Mouse (Mus musculus): ENCODE measurements around the gene Zfp12. TPM values are rescaled to one million over a fixed set of nuclear protein-coding genes. Genes with fewer than 3 reads are reported as not detected.
A peak's percentile ranks its signal among the peaks of the same experiment; 100 is the strongest.
"Not testable (repeated sequence)": the region's sequence is repeated elsewhere in the genome, so short reads cannot be mapped to it uniquely, and the experiment has no call there.

The Zfp12 gene
- polyA plus RNA-seq (2014; fragmentation: Nextera tagmentation; extraction: Ambion mirVana) = 22.0 and 25.9 TPM in 2 replicates

DNA sequence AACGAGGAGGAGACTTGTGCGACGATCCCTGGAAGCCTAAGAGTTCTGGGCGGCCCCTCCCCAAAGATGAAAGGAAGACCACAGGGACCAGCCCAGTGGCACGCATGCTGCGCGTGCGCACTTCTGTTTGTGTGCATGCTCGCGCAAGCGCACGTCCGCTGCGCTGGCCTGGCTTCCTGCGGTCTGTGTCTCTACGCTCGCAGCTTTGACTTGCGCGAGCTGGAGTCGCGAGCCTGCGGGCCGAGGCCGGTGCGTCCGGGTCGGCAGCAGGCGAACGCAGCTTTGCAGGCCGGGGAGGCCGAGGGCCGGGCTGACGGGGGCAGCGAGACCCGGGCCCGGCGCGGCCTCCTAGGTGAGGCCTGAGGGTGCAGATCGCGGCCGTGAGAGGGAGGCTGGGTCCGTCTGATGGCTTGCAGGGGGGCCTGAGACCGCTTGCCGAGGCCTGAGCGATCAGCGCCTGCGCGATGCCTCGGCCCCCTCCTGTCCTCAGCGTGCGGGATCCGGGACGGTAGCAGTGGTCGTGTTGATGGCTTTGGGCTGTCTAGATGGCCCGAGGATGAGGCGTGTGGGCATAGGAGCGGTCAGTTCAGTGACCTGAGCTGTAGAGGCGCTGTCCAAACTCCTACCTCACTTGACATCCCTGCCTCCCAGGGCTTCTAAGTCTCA is at the start of gene Zfp12:
Gene Zfp12, plus strand, starts transcription at position 136 of the 666 bp plus-strand sequence.
- no peaks in the 10 kb centered on the region for H3K9me3 ChIP-seq (ENCODE audit: control insufficient read depth, low read length)

DNA sequence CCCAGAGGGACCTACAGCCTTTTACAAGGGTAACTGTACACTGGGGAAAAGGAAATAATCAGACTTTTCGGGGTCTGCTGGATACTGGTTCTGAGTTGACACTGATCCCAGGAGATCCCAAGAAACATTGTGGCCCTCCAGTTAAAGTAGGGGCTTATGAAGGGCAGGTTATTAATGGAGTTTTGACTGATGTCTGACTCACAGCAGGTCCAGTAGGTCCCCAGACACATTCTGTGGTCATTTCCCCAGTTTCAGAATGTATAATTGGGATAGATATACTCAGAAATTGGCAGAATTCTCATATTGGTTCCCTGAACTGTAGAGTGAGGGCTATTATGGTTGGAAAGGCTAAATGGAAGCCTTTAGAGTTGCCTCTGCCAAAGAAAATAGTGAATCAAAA is 46.9 kb upstream of the Zfp12 start:
- H3K4me3 ChIP-seq (ENCODE audit: low read depth, low read length); ATAC-seq (ENCODE audit: low FRiP score); H3K4me1 ChIP-seq (ENCODE audit: control insufficient read depth, insufficient read depth, low read length); DNase-seq (ENCODE audit: low spot score, missing footprints); H3K9ac ChIP-seq (ENCODE audit: low read length); H3K36me3 ChIP-seq (ENCODE audit: control insufficient read depth, insufficient read depth, low read length); H3K9me3 ChIP-seq (ENCODE audit: control insufficient read depth, low read length); H3K4me2 ChIP-seq; H3K27me3 ChIP-seq (ENCODE audit: control insufficient read depth, insufficient read depth, low read length); H3K27ac ChIP-seq (ENCODE audit: low read depth, low read length): not testable (repeated sequence)
- WGBS = no CpG with 5 or more reads among the region's 1 CpGs

More for the DNA sequence above, at the start of gene Zfp12:
- DNase-seq (ENCODE audit: low spot score, missing footprints) = peak; percentile 99
- WGBS = 0% methylated on average over 58 of the region's 58 CpGs
- Histone ChIP-seq H3K4me3 (ENCODE audit: low read depth, low read length) (peak within 1 kb of the TSS; percentile 87), H3K4me1 (ENCODE audit: control insufficient read depth, insufficient read depth, low read length) (peaks cover 14% of the 10 kb centered on the region), H3K27ac (ENCODE audit: low read depth, low read length) (peak within 1 kb of the TSS; percentile 96), H3K4me2 (peak within 1 kb of the TSS; percentile 86), H3K27me3 (ENCODE audit: control insufficient read depth, insufficient read depth, low read length) (no peaks in the 10 kb centered on the region), H3K9ac (ENCODE audit: low read length) (peak within 1 kb of the TSS; percentile 96), H3K36me3 (ENCODE audit: control insufficient read depth, insufficient read depth, low read length) (peaks cover 7% of the 10 kb centered on the region)
- peak; percentile 97 for ATAC-seq (ENCODE audit: low FRiP score)

DNA sequence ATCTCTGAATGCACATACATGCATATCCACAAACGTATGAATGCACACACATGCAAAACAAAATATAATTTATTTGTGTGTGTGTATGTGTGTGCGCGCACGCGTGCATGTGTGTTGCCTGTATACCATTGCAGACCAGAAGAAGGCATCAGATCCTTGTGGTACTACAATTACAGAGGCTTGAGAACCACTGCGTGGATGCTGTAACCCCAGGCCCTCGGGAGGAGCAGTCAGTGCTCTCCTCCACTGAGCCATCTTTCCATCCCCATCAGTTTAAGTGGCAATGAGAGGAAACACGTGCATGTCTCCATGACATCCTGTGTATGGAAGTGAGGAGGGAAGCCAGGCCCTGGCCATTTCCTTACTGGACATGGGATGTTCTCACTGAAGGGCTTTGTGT is 42.2 kb upstream of the Zfp12 start:
- 90% methylated on average over 8 of the region's 8 CpGs for WGBS
- H3K36me3 ChIP-seq (ENCODE audit: control insufficient read depth, insufficient read depth, low read length) = no peaks in the 10 kb centered on the region
- DNase-seq (ENCODE audit: low spot score, missing footprints) = no peak
- no peaks in the 10 kb centered on the region for H3K4me1 ChIP-seq (ENCODE audit: control insufficient read depth, insufficient read depth, low read length)
- no peak for ATAC-seq (ENCODE audit: low FRiP score)
- no peaks in the 10 kb centered on the region for H3K27me3 ChIP-seq (ENCODE audit: control insufficient read depth, insufficient read depth, low read length)
- H3K27ac ChIP-seq (ENCODE audit: low read depth, low read length) = no peak overlapping the region
- H3K9me3 ChIP-seq (ENCODE audit: control insufficient read depth, low read length) = no peaks in the 10 kb centered on the region
- H3K4me2 ChIP-seq = no peak overlapping the region
- H3K4me3 ChIP-seq (ENCODE audit: low read depth, low read length) = no peak overlapping the region
- no peak overlapping the region for H3K9ac ChIP-seq (ENCODE audit: low read length)

DNA sequence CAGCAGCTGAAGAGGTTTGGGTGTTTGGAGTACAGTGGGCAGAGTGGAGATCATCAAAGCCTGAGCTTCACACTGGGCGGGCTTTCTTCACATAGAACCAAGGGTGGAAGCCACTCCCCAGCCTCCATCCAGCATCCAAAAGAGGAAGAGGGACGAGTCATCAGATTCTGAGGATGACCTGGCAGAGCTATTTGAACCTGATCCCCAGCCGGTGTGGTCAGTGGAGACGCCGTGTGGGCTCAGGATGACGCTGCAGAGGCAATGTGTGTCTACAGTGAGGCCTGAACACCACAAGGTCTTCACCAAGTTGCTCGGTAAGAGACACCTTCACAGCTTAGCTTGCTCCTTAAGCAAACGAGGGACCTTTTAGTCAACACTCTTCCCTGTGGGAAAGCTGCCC is 40.2 kb upstream of the Zfp12 start:
- not testable (repeated sequence) for H3K9ac ChIP-seq (ENCODE audit: low read length); H3K27ac ChIP-seq (ENCODE audit: low read depth, low read length); ATAC-seq (ENCODE audit: low FRiP score); H3K4me3 ChIP-seq (ENCODE audit: low read depth, low read length); H3K4me2 ChIP-seq; H3K27me3 ChIP-seq (ENCODE audit: control insufficient read depth, insufficient read depth, low read length); H3K9me3 ChIP-seq (ENCODE audit: control insufficient read depth, low read length); H3K36me3 ChIP-seq (ENCODE audit: control insufficient read depth, insufficient read depth, low read length); DNase-seq (ENCODE audit: low spot score, missing footprints); H3K4me1 ChIP-seq (ENCODE audit: control insufficient read depth, insufficient read depth, low read length)
- WGBS = 78% methylated on average over 8 of the region's 8 CpGs

DNA sequence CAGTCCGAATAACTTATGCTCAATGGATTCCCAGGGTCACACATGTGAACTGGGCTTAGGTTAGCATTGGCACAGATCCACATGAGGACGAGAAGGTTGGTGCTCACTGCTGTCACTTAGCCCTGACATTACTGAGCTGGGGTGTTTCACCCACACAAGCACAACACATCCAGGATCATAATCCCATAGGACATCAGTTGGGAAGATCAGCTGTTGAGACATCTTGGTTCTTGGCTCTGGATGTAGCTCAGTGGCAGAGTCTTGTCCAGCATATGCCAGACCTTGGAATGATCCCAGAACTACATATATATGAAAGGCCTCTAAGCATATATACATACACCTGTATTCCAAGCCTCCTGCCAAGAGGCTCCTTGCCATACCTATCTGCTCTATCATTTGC is 39.8 kb upstream of the Zfp12 start:
- Histone ChIP-seq H3K4me2 (no peak overlapping the region), H3K9me3 (ENCODE audit: control insufficient read depth, low read length) (no peaks in the 10 kb centered on the region), H3K27ac (ENCODE audit: low read depth, low read length) (no peak overlapping the region), H3K36me3 (ENCODE audit: control insufficient read depth, insufficient read depth, low read length) (no peaks in the 10 kb centered on the region), H3K4me3 (ENCODE audit: low read depth, low read length) (no peak overlapping the region), H3K4me1 (ENCODE audit: control insufficient read depth, insufficient read depth, low read length) (no peaks in the 10 kb centered on the region), H3K27me3 (ENCODE audit: control insufficient read depth, insufficient read depth, low read length) (no peaks in the 10 kb centered on the region), H3K9ac (ENCODE audit: low read length) (no peak overlapping the region)
- DNase-seq (ENCODE audit: low spot score, missing footprints) (no peak), ATAC-seq (ENCODE audit: low FRiP score) (no peak)
- WGBS = 77% methylated on average over 2 of the region's 2 CpGs

DNA sequence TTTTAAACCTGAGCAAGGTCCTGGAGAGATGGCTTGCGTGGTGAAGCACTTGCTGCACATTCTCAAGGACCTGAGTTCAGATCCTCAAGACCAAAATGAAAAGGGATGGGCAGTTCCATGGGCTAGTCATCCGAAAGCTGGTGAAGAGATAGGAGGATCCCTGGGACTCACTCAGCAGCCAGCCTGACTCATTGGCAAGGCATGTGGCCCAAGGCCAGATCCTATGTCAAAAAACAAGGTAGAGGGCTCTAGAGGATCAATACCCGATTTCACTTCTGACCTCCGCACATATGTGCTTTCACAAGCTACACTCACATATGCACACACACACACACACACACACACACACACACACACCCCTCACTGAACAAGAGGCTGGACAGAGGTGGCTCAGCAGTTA is 38.5 kb upstream of the Zfp12 start:
- no peak for DNase-seq (ENCODE audit: low spot score, missing footprints)
- 91% methylated on average over 4 of the region's 4 CpGs for WGBS
- Histone ChIP-seq H3K4me1 (ENCODE audit: control insufficient read depth, insufficient read depth, low read length) (no peaks in the 10 kb centered on the region), H3K27me3 (ENCODE audit: control insufficient read depth, insufficient read depth, low read length) (no peaks in the 10 kb centered on the region), H3K36me3 (ENCODE audit: control insufficient read depth, insufficient read depth, low read length) (no peaks in the 10 kb centered on the region), H3K27ac (ENCODE audit: low read depth, low read length) (no peak overlapping the region), H3K4me3 (ENCODE audit: low read depth, low read length) (no peak overlapping the region), H3K9ac (ENCODE audit: low read length) (no peak overlapping the region), H3K9me3 (ENCODE audit: control insufficient read depth, low read length) (no peaks in the 10 kb centered on the region), H3K4me2 (no peak overlapping the region)
- ATAC-seq (ENCODE audit: low FRiP score) = no peak

DNA sequence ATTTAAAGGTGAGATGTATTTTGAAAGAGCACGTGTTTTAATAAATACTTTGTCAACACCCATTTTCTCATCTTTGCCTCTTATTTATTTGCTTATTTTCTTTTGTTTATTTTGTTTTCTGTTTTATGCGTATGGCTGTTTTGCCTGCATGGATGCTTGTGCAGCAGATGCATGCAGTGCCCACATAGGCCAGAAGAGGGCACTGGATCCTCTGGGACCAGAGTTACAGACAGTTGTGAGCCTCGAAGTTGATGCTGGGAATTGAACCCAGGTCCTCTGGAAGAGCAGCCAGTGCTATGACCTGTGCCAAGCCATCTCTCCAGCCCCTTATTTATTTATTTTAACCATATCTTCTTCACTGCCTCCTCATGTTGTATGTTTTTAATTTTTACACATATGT is 29.9 kb upstream of the Zfp12 start:
- no peaks in the 10 kb centered on the region for H3K36me3 ChIP-seq (ENCODE audit: control insufficient read depth, insufficient read depth, low read length)
- DNase-seq (ENCODE audit: low spot score, missing footprints) (no peak), ATAC-seq (ENCODE audit: low FRiP score) (no peak)
- WGBS = 72% methylated on average over 3 of the region's 3 CpGs
- H3K9me3 ChIP-seq (ENCODE audit: control insufficient read depth, low read length) = peaks cover 4% of the 10 kb centered on the region; the same call in 1 of the 2 replicates
- no peaks in the 10 kb centered on the region for H3K27me3 ChIP-seq (ENCODE audit: control insufficient read depth, insufficient read depth, low read length)
- H3K27ac ChIP-seq (ENCODE audit: low read depth, low read length) = no peak overlapping the region
- H3K9ac ChIP-seq (ENCODE audit: low read length) = no peak overlapping the region
- no peak overlapping the region for H3K4me3 ChIP-seq (ENCODE audit: low read depth, low read length)
- no peak overlapping the region for H3K4me2 ChIP-seq
- no peaks in the 10 kb centered on the region for H3K4me1 ChIP-seq (ENCODE audit: control insufficient read depth, insufficient read depth, low read length)

DNA sequence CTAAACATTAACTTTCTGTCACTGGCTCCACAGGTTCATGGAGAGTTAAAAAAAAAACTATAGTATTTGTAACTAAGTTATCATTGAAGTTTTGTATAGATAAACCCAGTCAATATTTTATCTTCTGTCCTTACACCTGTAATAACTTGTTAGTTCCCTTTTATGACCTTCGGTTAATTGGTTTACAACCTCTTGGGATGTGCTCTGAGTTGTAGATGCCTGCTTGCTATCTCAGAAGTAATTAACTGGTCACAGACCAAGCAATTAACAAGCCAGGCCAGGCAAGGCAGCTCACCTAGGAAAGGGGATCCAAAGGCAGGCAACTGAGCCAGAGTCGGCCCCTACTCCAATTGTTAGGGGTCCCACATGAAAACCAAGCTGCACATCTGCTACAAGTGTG is 21.1 kb upstream of the Zfp12 start:
- DNase-seq (ENCODE audit: low spot score, missing footprints) = no peak
- 93% methylated on average over 2 of the region's 2 CpGs for WGBS
- Histone ChIP-seq H3K4me1 (ENCODE audit: control insufficient read depth, insufficient read depth, low read length) (no peaks in the 10 kb centered on the region), H3K36me3 (ENCODE audit: control insufficient read depth, insufficient read depth, low read length) (no peaks in the 10 kb centered on the region), H3K4me2 (no peak overlapping the region), H3K4me3 (ENCODE audit: low read depth, low read length) (no peak overlapping the region), H3K9me3 (ENCODE audit: control insufficient read depth, low read length) (peaks cover under 1% of the 10 kb centered on the region; the same call in 1 of the 2 replicates), H3K27ac (ENCODE audit: low read depth, low read length) (no peak overlapping the region), H3K27me3 (ENCODE audit: control insufficient read depth, insufficient read depth, low read length) (no peaks in the 10 kb centered on the region), H3K9ac (ENCODE audit: low read length) (no peak overlapping the region)
- ATAC-seq (ENCODE audit: low FRiP score) = no peak

DNA sequence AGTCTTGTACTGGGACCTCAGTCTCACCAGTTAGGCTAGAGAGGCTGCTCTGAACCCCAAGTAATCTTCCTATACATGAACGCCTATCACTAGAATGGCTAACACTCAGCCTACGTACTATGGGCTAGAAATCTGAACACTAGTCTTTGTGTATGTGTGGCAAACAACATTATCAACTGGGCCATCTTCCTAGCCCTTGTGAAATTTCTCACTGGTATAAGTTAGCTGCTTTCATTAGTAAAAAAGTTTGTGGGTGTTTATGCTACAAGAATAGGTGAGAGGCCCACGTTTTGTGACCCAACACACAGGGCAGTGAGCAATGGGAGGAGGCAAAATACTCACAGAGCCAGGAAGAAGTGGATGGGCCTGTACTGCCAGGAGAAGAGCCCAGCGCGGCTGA is 14.0 kb upstream of the Zfp12 start:
- DNase-seq (ENCODE audit: low spot score, missing footprints) = no peak
- Histone ChIP-seq H3K27me3 (ENCODE audit: control insufficient read depth, insufficient read depth, low read length) (no peaks in the 10 kb centered on the region), H3K4me3 (ENCODE audit: low read depth, low read length) (no peak overlapping the region), H3K4me2 (no peak overlapping the region), H3K9me3 (ENCODE audit: control insufficient read depth, low read length) (no peaks in the 10 kb centered on the region), H3K4me1 (ENCODE audit: control insufficient read depth, insufficient read depth, low read length) (no peaks in the 10 kb centered on the region), H3K27ac (ENCODE audit: low read depth, low read length) (no peak overlapping the region), H3K36me3 (ENCODE audit: control insufficient read depth, insufficient read depth, low read length) (no peaks in the 10 kb centered on the region), H3K9ac (ENCODE audit: low read length) (no peak overlapping the region)
- 81% methylated on average over 5 of the region's 5 CpGs for whole genome bisulfite sequencing
- no peak for ATAC-seq (ENCODE audit: low FRiP score)

All from midbrain, embryonic 11.5 days (tissue).